16 mouse cellular contexts compared by ENCODE assay signal in genomic region chr14:22410826-22411225, GRCm38 (mm10).
"Had no signal": no experiment of that assay in that cellular context is flagged by ENCODE, and none has a peak within 500 bp of the region (broad histone marks: within the 10 kb centered on the region; RNA-seq: fewer than 3 reads in every experiment).

No protein-coding gene starts in this region.

- H3K9me3 ChIP-seq: neural tube, embryonic 13.5 days; neural tube, embryonic 15.5 days; stomach, embryonic 15.5 days had no signal

- H3K4me1 ChIP-seq: stomach, embryonic 15.5 days had no signal

- H3K27me3 ChIP-seq: neural tube, embryonic 13.5 days; neural tube, embryonic 15.5 days; stomach, embryonic 15.5 days had no signal

- DNase-seq: retina, postnatal 1 day; right cerebral cortex, adult 18-20 months; right cerebral cortex, postnatal 14 days; right cerebral cortex, postnatal 25 days; right cerebral cortex, postnatal 4 days; spleen, adult 18-20 months; thymus, adult 18-20 months; thymus, adult 2 months; thymus, postnatal 14 days; thymus, postnatal 25 days; thymus, postnatal 36 days; thymus, postnatal 4 days had no signal

- H3K36me3 ChIP-seq: neural tube, embryonic 13.5 days; neural tube, embryonic 15.5 days; stomach, embryonic 15.5 days had no signal

- H3K27ac ChIP-seq: neural tube, embryonic 13.5 days; neural tube, embryonic 15.5 days; stomach, embryonic 15.5 days; stomach, postnatal 0 days had no signal

- H3K9ac ChIP-seq: neural tube, embryonic 13.5 days; neural tube, embryonic 15.5 days; stomach, embryonic 15.5 days had no signal

- H3K4me3 ChIP-seq: neural tube, embryonic 13.5 days; neural tube, embryonic 15.5 days; stomach, embryonic 15.5 days had no signal
